Mouse (Mus musculus): ENCODE data around the gene Klk10. TPM values are rescaled to one million over a fixed set of nuclear protein-coding genes. Genes with fewer than 3 reads are reported as not detected.

Klk10 gene
- polyA plus RNA-seq, 1 experiment from 2014 or later, result 2.1 TPM

GRCm38 (mm10) chr7:43777423-43777822 lies 3.4 kb upstream of the Klk10 start:
- H3K27me3 ChIP-seq, result no peaks in the 10 kb centered on the region
- 0 out of 2 replicates have a peak, but pooled peaks cover 2% of the 10 kb centered on the region for H3K4me1 ChIP-seq
- no peak overlapping the region for H3K4me2 ChIP-seq (replicated peaks)
- H3K36me3 ChIP-seq, result no peaks in the 10 kb centered on the region
- H3K27ac ChIP-seq, result no peak overlapping the region
- no peak overlapping the region for H3K9ac ChIP-seq
- no peak overlapping the region for H3K4me3 ChIP-seq
- H3K9me3 ChIP-seq, result no peaks in the 10 kb centered on the region
- WGBS, result 86% methylated on average over 12 of the region's 12 CpGs
- ATAC-seq (ENCODE audit: low FRiP score, low read depth), result no peak

- no peak overlapping the region for H3K4me3 ChIP-seq
- no peaks in the 10 kb centered on the region for H3K9me3 ChIP-seq
- H3K27ac ChIP-seq, result no peak overlapping the region
- ATAC-seq (ENCODE audit: low FRiP score, low read depth), result no peak
- H3K4me1 ChIP-seq, result peaks cover 9% of the 10 kb centered on the region
- no peaks in the 10 kb centered on the region for H3K36me3 ChIP-seq
- 89% methylated on average over 10 of the region's 10 CpGs for WGBS
- peaks cover 7% of the 10 kb centered on the region for H3K27me3 ChIP-seq
- H3K9ac ChIP-seq, result no peak overlapping the region
- no peak overlapping the region for H3K4me2 ChIP-seq (replicated peaks)
Observed at GRCm38 (mm10) chr7:43778176-43778970, 2.5 kb upstream of the Klk10 start.

GRCm38 (mm10) chr7:43780241-43780640 lies 594 bp upstream of the Klk10 start:
- Histone ChIP-seq H3K36me3 (no peaks in the 10 kb centered on the region), H3K9ac (no peak overlapping the region), H3K9me3 (no peaks in the 10 kb centered on the region), H3K27me3 (peaks cover 21% of the 10 kb centered on the region), H3K4me1 (peaks cover 9% of the 10 kb centered on the region), H3K27ac (no peak overlapping the region), H3K4me3 (no peak overlapping the region), H3K4me2 (replicated peaks) (no peak overlapping the region)
- WGBS, result 59% methylated on average over 6 of the region's 6 CpGs
- ATAC-seq (ENCODE audit: low FRiP score, low read depth), result no peak

- ATAC-seq (ENCODE audit: low FRiP score, low read depth), result no peak
- H3K4me1 ChIP-seq, result peaks cover 9% of the 10 kb centered on the region
- WGBS, result 84% methylated on average over 11 of the region's 11 CpGs
Observed at GRCm38 (mm10) chr7:43781541-43781940, 706 bp downstream of the Klk10 start.

GRCm38 (mm10) chr7:43782275-43783265 lies 1.7 kb downstream of the Klk10 start:
- WGBS, result 7% methylated on average over 36 of the region's 36 CpGs
- peaks cover 9% of the 10 kb centered on the region for H3K4me1 ChIP-seq
- ATAC-seq (ENCODE audit: low FRiP score, low read depth), result peak; percentile 86
- H3K27me3 ChIP-seq, result peaks cover 21% of the 10 kb centered on the region
- H3K36me3 ChIP-seq, result no peaks in the 10 kb centered on the region
- H3K4me3 ChIP-seq, result peak overlapping the region; percentile 33
- H3K27ac ChIP-seq, result no peak overlapping the region
- H3K9me3 ChIP-seq, result no peaks in the 10 kb centered on the region
- peak overlapping the region; percentile 66 for H3K4me2 ChIP-seq (replicated peaks)
- H3K9ac ChIP-seq, result no peak overlapping the region

More at GRCm38 (mm10) chr7:43781541-43781940, 706 bp downstream of the Klk10 start:
- Histone ChIP-seq H3K36me3 (no peaks in the 10 kb centered on the region), H3K9ac (no peak overlapping the region), H3K4me3 (no peak overlapping the region), H3K27me3 (peaks cover 21% of the 10 kb centered on the region), H3K9me3 (no peaks in the 10 kb centered on the region), H3K27ac (no peak overlapping the region), H3K4me2 (replicated peaks) (no peak overlapping the region)

GRCm38 (mm10) chr7:43785286-43785685 lies 4.5 kb downstream of the Klk10 start:
- Histone ChIP-seq H3K4me2 (replicated peaks) (no peak overlapping the region), H3K9ac (no peak overlapping the region), H3K4me1 (peaks cover 9% of the 10 kb centered on the region), H3K27ac (no peak overlapping the region), H3K9me3 (no peaks in the 10 kb centered on the region), H3K4me3 (no peak overlapping the region), H3K36me3 (no peaks in the 10 kb centered on the region), H3K27me3 (peaks cover 21% of the 10 kb centered on the region)
- no peak for ATAC-seq (ENCODE audit: low FRiP score, low read depth)
- 75% methylated on average over 1 of the region's 1 CpGs for WGBS

GRCm38 (mm10) chr7:43788096-43788495 lies 7.3 kb downstream of the Klk10 start:
- Histone ChIP-seq H3K4me1 (no peaks in the 10 kb centered on the region), H3K9ac (no peak overlapping the region), H3K4me3 (no peak overlapping the region), H3K27ac (no peak overlapping the region), H3K4me2 (replicated peaks) (no peak overlapping the region), H3K27me3 (peaks cover 19% of the 10 kb centered on the region), H3K9me3 (no peaks in the 10 kb centered on the region), H3K36me3 (no peaks in the 10 kb centered on the region)
- ATAC-seq (ENCODE audit: low FRiP score, low read depth), result no peak
- 81% methylated on average over 3 of the region's 3 CpGs for WGBS

GRCm38 (mm10) chr7:43789295-43789694 lies 8.5 kb downstream of the Klk10 start:
- no peak overlapping the region for H3K4me3 ChIP-seq
- H3K4me1 ChIP-seq, result no peaks in the 10 kb centered on the region
- WGBS, result 67% methylated on average over 2 of the region's 2 CpGs
- no peaks in the 10 kb centered on the region for H3K9me3 ChIP-seq
- H3K9ac ChIP-seq, result no peak overlapping the region
- peaks cover 15% of the 10 kb centered on the region for H3K27me3 ChIP-seq
- no peak overlapping the region for H3K4me2 ChIP-seq (replicated peaks)
- no peak for ATAC-seq (ENCODE audit: low FRiP score, low read depth)
- no peak overlapping the region for H3K27ac ChIP-seq
- no peaks in the 10 kb centered on the region for H3K36me3 ChIP-seq

- Histone ChIP-seq H3K4me1 (peaks cover 4% of the 10 kb centered on the region; the same call in 1 of the 2 replicates), H3K4me2 (replicated peaks) (no peak within 1 kb of the TSS), H3K4me3 (no peak within 1 kb of the TSS), H3K36me3 (no peaks in the 10 kb centered on the region), H3K9me3 (no peaks in the 10 kb centered on the region), H3K9ac (no peak within 1 kb of the TSS), H3K27ac (no peak within 1 kb of the TSS), H3K27me3 (peaks cover 32% of the 10 kb centered on the region)
- no peak for ATAC-seq (ENCODE audit: low FRiP score, low read depth)
- WGBS, result 69% methylated on average over 7 of the region's 7 CpGs
Observed at GRCm38 (mm10) chr7:43791591-43791990, 10.8 kb downstream of the Klk10 start, which contains the start of gene Klk9. TSS of gene Klk9 (plus strand) at chr7:43791891.

- H3K27me3 ChIP-seq, result peaks cover 56% of the 10 kb centered on the region
- peak overlapping the region; percentile 53 for H3K4me3 ChIP-seq
- peaks cover 19% of the 10 kb centered on the region for H3K4me1 ChIP-seq
- peak overlapping the region; percentile 64 for H3K9ac ChIP-seq
- H3K4me2 ChIP-seq (replicated peaks), result peak overlapping the region; percentile 78
- 5% methylated on average over 8 of the region's 8 CpGs for WGBS
- ATAC-seq (ENCODE audit: low FRiP score, low read depth), result no peak
- H3K36me3 ChIP-seq, result no peaks in the 10 kb centered on the region
- no peak overlapping the region for H3K27ac ChIP-seq
- H3K9me3 ChIP-seq, result no peaks in the 10 kb centered on the region
Observed at GRCm38 (mm10) chr7:43796355-43796754, 15.5 kb downstream of the Klk10 start.

GRCm38 (mm10) chr7:43797333-43797769 lies 16.5 kb downstream of the Klk10 start, which contains the start of gene Klk8:
TSS of gene Klk8 (plus strand) at chr7:43797577.
- no peak within 1 kb of the TSS for H3K27ac ChIP-seq
- under 1% methylated on average over 28 of the region's 28 CpGs for WGBS
- H3K9ac ChIP-seq, result peak within 1 kb of the TSS; percentile 64
- H3K36me3 ChIP-seq, result no peaks in the 10 kb centered on the region
- peak within 1 kb of the TSS; percentile 53 for H3K4me3 ChIP-seq
- peak; percentile 51; the same call in 1 of the 2 replicates for ATAC-seq (ENCODE audit: low FRiP score, low read depth)
- peaks cover 19% of the 10 kb centered on the region for H3K4me1 ChIP-seq
- peaks cover 54% of the 10 kb centered on the region for H3K27me3 ChIP-seq
- peak within 1 kb of the TSS; percentile 78 for H3K4me2 ChIP-seq (replicated peaks)
- H3K9me3 ChIP-seq, result no peaks in the 10 kb centered on the region

Data from limb, embryonic 13.5 days (tissue).